8 mouse cellular contexts compared by ENCODE assay signal in the genomic region with DNA sequence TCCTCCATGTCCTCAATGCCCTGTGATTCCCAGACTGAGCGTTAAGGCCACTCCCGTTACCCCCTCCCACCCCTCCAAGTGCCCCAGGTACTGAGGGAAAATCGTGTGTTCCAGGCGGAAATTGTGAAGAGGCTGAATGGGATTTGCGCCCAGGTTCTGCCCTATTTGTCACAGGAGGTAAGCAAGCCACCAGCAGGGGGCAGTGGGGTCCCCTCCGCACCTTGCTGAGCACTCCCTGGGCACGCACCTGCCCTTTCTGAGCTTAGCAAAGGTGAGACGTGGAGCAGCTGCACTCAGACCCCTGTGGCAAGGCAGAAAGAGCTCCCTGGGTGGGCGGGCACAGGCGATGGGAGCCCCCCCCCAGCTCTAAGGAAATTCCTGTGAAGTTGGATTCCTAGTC. TPM values are rescaled to one million over a fixed set of nuclear protein-coding genes. Genes with fewer than 3 reads are reported as not detected.
DNase-seq lines count a peak whose midpoint lies in the region; ATAC-seq lines count a peak whose summit lies in the region.

No protein-coding gene starts in this region.

- DNase-seq in adrenal gland, adult 2 months: peak; percentile 45
- no peak for DNase-seq in adrenal gland, postnatal 25 days
- DNase-seq in right cerebral cortex, adult 2 months (ENCODE audit: low spot score in 2 of 2): peak; percentile 56 to 62
- no peak for DNase-seq in right cerebral cortex, postnatal 25 days
- DNase-seq in forelimb bud, embryonic 11.5 days (ENCODE audit: low read depth, low spot score): peak; percentile 69
- peak; percentile 63 for DNase-seq in kidney, postnatal 14 days
- DNase-seq in naive thymus-derived CD4-positive, alpha-beta T cell, adult 2 months (ENCODE audit: low read depth): peak; percentile 84

- ATAC-seq in granulocyte monocyte progenitor cell, adult 5-6 weeks (replicated peaks; ENCODE audit: poor library complexity, severe bottlenecking): no peak

RNA-seq across cellular contexts. Expression of a gene that starts 5.4 kb away (rescaled TPM):
- 1,000 to 10,000 TPM; 1,028 to 1,195 TPM for total RNA-seq in adrenal gland, adult 2 months (2021)
- polyA plus RNA-seq in adrenal gland, adult 2 months (2012; rRNA removed): 3,784 and 4,442 TPM in 2 replicates
- 983 and 1,070 TPM in 2 replicates for total RNA-seq in adrenal gland, postnatal 25 days (2021)
- 216 and 220 TPM in 2 replicates for total RNA-seq in granulocyte monocyte progenitor cell, adult 5-6 weeks (2014; fragmentation: Nextera tagmentation)
- 151 and 250 TPM in 2 replicates for total RNA-seq in granulocyte monocyte progenitor cell, adult 5-6 weeks (2017)

RNA-seq across cellular contexts. Expression of a gene that starts 9.6 kb away (rescaled TPM):
- 10 to 100 TPM; 50.4 to 51.0 TPM for total RNA-seq in adrenal gland, adult 2 months (2021)
- 417 and 691 TPM in 2 replicates for polyA plus RNA-seq in adrenal gland, adult 2 months (2012; rRNA removed)
- total RNA-seq in adrenal gland, postnatal 25 days (2021): 52.8 and 67.8 TPM in 2 replicates
- total RNA-seq in granulocyte monocyte progenitor cell, adult 5-6 weeks (2014; fragmentation: Nextera tagmentation): 4.4 and 5.0 TPM in 2 replicates
- 0.17 and 2.4 TPM in 2 replicates for total RNA-seq in granulocyte monocyte progenitor cell, adult 5-6 weeks (2017)

RNA-seq across cellular contexts. Expression of a gene that starts 19.7 kb away (rescaled TPM):
- 10 to 100 TPM; 76.6 to 86.0 TPM for total RNA-seq in adrenal gland, adult 2 months (2021)
- 122 and 124 TPM in 2 replicates for polyA plus RNA-seq in adrenal gland, adult 2 months (2012; rRNA removed)
- total RNA-seq in adrenal gland, postnatal 25 days (2021): 76.8 and 77.9 TPM in 2 replicates
- total RNA-seq in granulocyte monocyte progenitor cell, adult 5-6 weeks (2014; fragmentation: Nextera tagmentation): 17.0 and 25.7 TPM in 2 replicates
- 4.9 and 6.4 TPM in 2 replicates for total RNA-seq in granulocyte monocyte progenitor cell, adult 5-6 weeks (2017)

RNA-seq across cellular contexts. Expression of a gene that starts 36.1 kb away (rescaled TPM):
- total RNA-seq in adrenal gland, adult 2 months (2021): 10 to 100 TPM; 24.0 to 59.6 TPM
- polyA plus RNA-seq in adrenal gland, adult 2 months (2012; rRNA removed): 49.5 and 90.8 TPM in 2 replicates
- 26.4 and 37.4 TPM in 2 replicates for total RNA-seq in adrenal gland, postnatal 25 days (2021)
- 22.2 and 26.0 TPM in 2 replicates for total RNA-seq in granulocyte monocyte progenitor cell, adult 5-6 weeks (2014; fragmentation: Nextera tagmentation)
- total RNA-seq in granulocyte monocyte progenitor cell, adult 5-6 weeks (2017): 4.9 and 7.9 TPM in 2 replicates

RNA-seq across cellular contexts. Expression of a gene that starts 40.7 kb away (rescaled TPM):
- 1 to 10 TPM; 1.1 to 2.2 TPM for total RNA-seq in adrenal gland, adult 2 months (2021)
- polyA plus RNA-seq in adrenal gland, adult 2 months (2012; rRNA removed): 1.4 and 1.9 TPM in 2 replicates
- 0.61 TPM in 1 of 2 replicates, not detected in the other for total RNA-seq in adrenal gland, postnatal 25 days (2021)
- total RNA-seq in granulocyte monocyte progenitor cell, adult 5-6 weeks (2014; fragmentation: Nextera tagmentation): 30.0 and 31.7 TPM in 2 replicates
- total RNA-seq in granulocyte monocyte progenitor cell, adult 5-6 weeks (2017): 23.8 and 34.6 TPM in 2 replicates

Comparison
In these comparisons a context has a peak if more than half of its experiments do, and no peak if none do; other contexts are left out.
1. DNase-seq: peak in adrenal gland, adult 2 months (single experiment), right cerebral cortex, adult 2 months (2 of 2), forelimb bud, embryonic 11.5 days (single experiment), kidney, postnatal 14 days (single experiment) and naive thymus-derived CD4-positive, alpha-beta T cell, adult 2 months (single experiment); none in adrenal gland, postnatal 25 days (single experiment) and right cerebral cortex, postnatal 25 days (single experiment).